Mouse (Mus musculus) C2C12 (cell line): Measurements from ENCODE around the gene Pkn2.

Experiments used
- CEBPB ChIP-seq: IDR thresholded peaks from one replicate; pipeline ENCODE4 v1.6.1; 2011; ENCODE audit warnings: low read depth, mild to moderate bottlenecking, control low read depth, moderate library complexity
- CTCF ChIP-seq: IDR thresholded peaks from one replicate; pipeline ENCODE4 v1.5.1; 2011; ENCODE audit not compliant: control insufficient read depth, insufficient read depth, insufficient read length
- MAX ChIP-seq: IDR thresholded peaks from one replicate; pipeline ENCODE4 v1.6.1; 2011; ENCODE audit warnings: mild to moderate bottlenecking, control low read depth

DNA sequence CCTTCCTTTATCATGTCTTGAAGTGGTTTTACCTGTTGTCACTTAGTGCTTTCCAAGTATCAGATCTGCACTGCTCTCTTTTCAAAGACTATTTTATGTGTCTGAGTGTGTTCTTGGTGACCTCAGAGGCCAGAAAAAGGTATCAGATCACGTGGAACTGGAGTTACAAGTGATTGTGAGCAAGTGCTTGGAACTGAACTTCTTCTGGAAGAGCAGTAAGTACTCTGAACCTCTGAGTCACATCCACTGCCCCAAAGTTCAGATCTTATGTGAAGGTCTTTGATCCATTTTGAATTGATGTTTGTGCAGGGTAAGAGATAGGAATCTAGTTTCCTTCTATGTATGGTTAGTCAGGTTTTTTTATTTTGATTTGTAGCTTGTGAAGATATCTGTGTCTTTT is 111.3 kb downstream of the Pkn2 start:
- TF ChIP-seq CTCF (no peak), CEBPB (no peak), MAX (no peak)
